Mouse (Mus musculus): ENCODE data around the gene Tbx15.

DNA sequence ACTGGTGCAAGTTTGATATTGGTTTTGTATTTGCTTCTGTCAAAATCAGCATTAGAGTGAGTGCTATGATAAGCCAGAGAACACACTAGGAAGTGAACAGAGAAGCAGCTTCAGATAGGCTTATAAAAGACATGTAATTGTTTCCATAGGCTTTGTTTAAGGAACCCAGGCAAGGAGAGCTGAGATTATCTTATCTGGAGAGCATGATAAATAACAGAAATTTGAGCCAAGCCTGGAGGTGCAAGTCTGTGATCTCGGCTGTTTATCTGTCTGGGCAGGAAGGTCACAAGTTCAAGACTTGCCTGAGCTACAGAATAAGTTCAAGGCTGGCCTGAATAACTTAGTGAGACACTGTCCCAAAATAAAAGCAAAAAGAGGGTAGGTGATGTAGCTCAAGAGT, 31.8 kb upstream of the Tbx15 start:
- TF ChIP-seq POLR2A (IDR thresholded peaks at IDR 0.05; ENCODE audit: borderline replicate concordance, insufficient read depth, low read length) (no peak), CTCF (IDR thresholded peaks at IDR 0.05; ENCODE audit: borderline replicate concordance, insufficient read depth, low read depth, low read length) (no peak)
